In genomic region chr5:137455206-137455605, GRCm38 (mm10) we compare ENCODE assay signal across 20 mouse cellular contexts. TPM values are rescaled to one million over a fixed set of nuclear protein-coding genes. Genes with fewer than 3 reads are reported as not detected.
DNase-seq lines count a peak whose midpoint lies in the region; ATAC-seq and TF ChIP-seq lines count a peak whose summit lies in the region.
"Had no signal": no experiment of that assay in that cellular context is flagged by ENCODE, and none has a peak within 500 bp of the region (broad histone marks: within the 10 kb centered on the region; RNA-seq: fewer than 3 reads in every experiment).

No protein-coding gene starts in this region.

- no peaks in the 10 kb centered on the region for H3K36me3 ChIP-seq in lung, postnatal 0 days (ENCODE audit: insufficient read depth, low read length)
- H3K36me3 ChIP-seq: embryonic facial prominence, embryonic 12.5 days; heart, embryonic 13.5 days; hindbrain, embryonic 12.5 days had no signal

- no peak for TF ChIP-seq POLR2A in lung, adult 2 months (IDR thresholded peaks at IDR 0.05; ENCODE audit: borderline replicate concordance, extremely low read depth, low read depth, low read length)

- H3K4me2 ChIP-seq in lung, postnatal 0 days (replicated peaks; ENCODE audit: low read depth, low read length), result no peak overlapping the region
- H3K4me2 ChIP-seq: embryonic facial prominence, embryonic 12.5 days; forebrain, embryonic 13.5 days; heart, embryonic 13.5 days; hindbrain, embryonic 12.5 days had no signal

- H3K9me3 ChIP-seq in lung, postnatal 0 days (ENCODE audit: low read length), result no peaks in the 10 kb centered on the region
- H3K9me3 ChIP-seq: embryonic facial prominence, embryonic 12.5 days; forebrain, embryonic 13.5 days; heart, embryonic 13.5 days; hindbrain, embryonic 12.5 days had no signal

- H3K27me3 ChIP-seq in lung, postnatal 0 days (replicated peaks; ENCODE audit: insufficient read depth, low read length), result no peaks in the 10 kb centered on the region
- H3K27me3 ChIP-seq: embryonic facial prominence, embryonic 12.5 days; forebrain, embryonic 13.5 days; hindbrain, embryonic 12.5 days had no signal

- peak; percentile 13 for DNase-seq in lung, postnatal 0 days (ENCODE audit: low spot score)
- no peak for DNase-seq in lung, adult 2 months
- DNase-seq in 416B (ENCODE audit: low read depth), result peak; percentile 70
- no peak for DNase-seq in gastrocnemius, adult 18-20 months (ENCODE audit: low spot score)
- no peak for DNase-seq in right cerebral cortex, postnatal 36 days (ENCODE audit: low spot score in 2 of 2)
- DNase-seq: adrenal gland, adult 2 months; adrenal gland, postnatal 25 days; cerebellum, adult 2 months; cerebellum, postnatal 14 days; forebrain, postnatal 0 days; gastrocnemius, adult 2 months; gastrocnemius, postnatal 25 days; heart, adult 11 months; heart, postnatal 4 days had no signal

- no peak overlapping the region for H3K9ac ChIP-seq in lung, postnatal 0 days (replicated peaks; ENCODE audit: low read depth)
- H3K9ac ChIP-seq: embryonic facial prominence, embryonic 12.5 days; forebrain, embryonic 13.5 days; forebrain, postnatal 0 days; heart, embryonic 13.5 days; hindbrain, embryonic 12.5 days had no signal

- no peak for ATAC-seq in lung, postnatal 0 days
- ATAC-seq in common myeloid progenitor, adult 5-6 weeks (replicated peaks; ENCODE audit: low read depth, poor library complexity, severe bottlenecking), result peak; percentile 22; the same call in 1 of the 2 replicates
- ATAC-seq: forebrain, embryonic 13.5 days; forebrain, postnatal 0 days; hindbrain, postnatal 0 days had no signal

- WGBS in lung, postnatal 0 days, result 55% methylated on average over 6 of the region's 6 CpGs
- WGBS in lung, adult 2 months, result 50% methylated on average over 6 of the region's 6 CpGs

- H3K27ac ChIP-seq in lung, postnatal 0 days (ENCODE audit: low read length), result no peak overlapping the region; the same call in 1 of the 2 replicates
- H3K27ac ChIP-seq: embryonic facial prominence, embryonic 12.5 days; forebrain, embryonic 13.5 days; gastrocnemius, adult 2 months; heart, embryonic 13.5 days; hindbrain, embryonic 12.5 days; hindbrain, postnatal 0 days had no signal

- no peak for TF ChIP-seq EP300 in lung, postnatal 0 days (IDR thresholded peaks at IDR 0.05)

- TF ChIP-seq CTCF in lung, postnatal 0 days (IDR thresholded peaks at IDR 0.05), result no peak
- TF ChIP-seq CTCF in lung, adult 2 months (IDR thresholded peaks at IDR 0.05; ENCODE audit: insufficient read depth, low read length), result no peak

- no peak overlapping the region for H3K4me3 ChIP-seq in lung, postnatal 0 days (ENCODE audit: low read depth, low read length)
- H3K4me3 ChIP-seq in lung, adult 2 months (replicated peaks; ENCODE audit: extremely low read depth, low read depth, low read length), result no peak overlapping the region
- H3K4me3 ChIP-seq: embryonic facial prominence, embryonic 12.5 days; forebrain, embryonic 13.5 days; gastrocnemius, adult 2 months; heart, embryonic 13.5 days; hindbrain, embryonic 12.5 days had no signal

- H3K4me1 ChIP-seq in lung, postnatal 0 days (ENCODE audit: insufficient read depth, low read depth, low read length), result no peaks in the 10 kb centered on the region
- peaks cover 2% of the 10 kb centered on the region; the same call in 1 of the 2 replicates for H3K4me1 ChIP-seq in lung, adult 2 months (ENCODE audit: control insufficient read depth, insufficient read depth, low read length)
- H3K4me1 ChIP-seq: embryonic facial prominence, embryonic 12.5 days; forebrain, embryonic 13.5 days; heart, embryonic 13.5 days; hindbrain, embryonic 12.5 days had no signal

RNA-seq across cellular contexts. Expression of gene Zan, which starts 21.7 kb away (rescaled TPM):
- polyA plus RNA-seq in lung, postnatal 0 days (2015; fragmentation: Nextera tagmentation; extraction: Ambion mirVana), result 0.11 TPM in 2 replicates
- 0.45 and 0.83 TPM in 2 replicates for polyA plus RNA-seq in lung, adult 2 months (2012; rRNA removed)
- total RNA-seq in common myeloid progenitor, adult 5-6 weeks (2017), result 0.10 and 0.37 TPM in 2 replicates
- under 1 TPM in 1 of 2 experiments, not detected in 1; 0.07 TPM for total RNA-seq in gastrocnemius, adult 18-20 months (2021)
- total RNA-seq: adrenal gland, adult 2 months; adrenal gland, postnatal 25 days had no signal

RNA-seq across cellular contexts. Expression of gene Pop7, which starts 47.1 kb away (rescaled TPM):
- 37.8 and 38.7 TPM in 2 replicates for polyA plus RNA-seq in lung, postnatal 0 days (2015; fragmentation: Nextera tagmentation; extraction: Ambion mirVana)
- 28.4 and 32.4 TPM in 2 replicates for polyA plus RNA-seq in lung, adult 2 months (2012; rRNA removed)
- 21.6 and 38.0 TPM in 2 replicates for total RNA-seq in common myeloid progenitor, adult 5-6 weeks (2017)
- 10 to 100 TPM in 1 of 2 experiments, 1 to 10 TPM in 1; 8.9 to 10.8 TPM for total RNA-seq in gastrocnemius, adult 18-20 months (2021)

Comparison
In these comparisons a context has a peak if more than half of its experiments do, and no peak if none do; other contexts are left out.
1. DNase-seq: peak in lung, postnatal 0 days (single experiment) and 416B (single experiment); none in lung, adult 2 months (single experiment), gastrocnemius, adult 18-20 months (single experiment) and right cerebral cortex, postnatal 36 days (0 of 2).